Mouse (Mus musculus): ENCODE measurements around the gene Fbn1. TPM values are rescaled to one million over a fixed set of nuclear protein-coding genes. Genes with fewer than 3 reads are reported as not detected.

Gene Fbn1
- 28.9 and 33.6 TPM in 2 replicates for polyA plus RNA-seq (2014; fragmentation: Nextera tagmentation; extraction: Ambion mirVana)

- Histone ChIP-seq H3K27ac (replicated peaks in 1 of 2; ENCODE audit: control insufficient read depth in 1 of 2, insufficient read depth in 1 of 2, low read depth in 2 of 2, low read length in 2 of 2) (peak within 1 kb of the TSS; percentile 73 to 89), H3K9me3 (ENCODE audit: control insufficient read depth, low read length) (no peaks in the 10 kb centered on the region), H3K9ac (ENCODE audit: low read length) (peak within 1 kb of the TSS; percentile 73), H3K4me1 (ENCODE audit: control insufficient read depth in 2 of 2, insufficient read depth in 2 of 2, low read length in 2 of 2) (peaks cover 5 to 6% of the 10 kb centered on the region in 2 experiments), H3K36me3 (ENCODE audit: control insufficient read depth, insufficient read depth, low read length) (peaks cover 3% of the 10 kb centered on the region; the same call in 1 of the 2 replicates), H3K4me2 (ENCODE audit: low read length) (peak within 1 kb of the TSS; percentile 95), H3K4me3 (ENCODE audit: control insufficient read depth in 1 of 2, insufficient read depth in 1 of 2, low read depth in 1 of 2, low read length in 2 of 2) (peak within 1 kb of the TSS; percentile 67 to 83), H3K27me3 (ENCODE audit: control insufficient read depth, insufficient read depth, low read length) (0 out of 2 replicates have a peak, but pooled peaks cover 5% of the 10 kb centered on the region)
- no peak for ATAC-seq (ENCODE audit: insufficient number of reproducible peaks, insufficient read depth, low FRiP score, low read depth)
- WGBS: 81% methylated on average over 4 of the region's 4 CpGs
These were observed at the start of gene Fbn1 for GRCm38 (mm10) chr2:125507893-125508292. TSS of gene Fbn1 (minus strand) at chr2:125507993.

- no peak overlapping the region for H3K4me2 ChIP-seq (ENCODE audit: low read length)
- ATAC-seq (ENCODE audit: insufficient number of reproducible peaks, insufficient read depth, low FRiP score, low read depth): no peak
- H3K9me3 ChIP-seq (ENCODE audit: control insufficient read depth, low read length): no peaks in the 10 kb centered on the region
- no peaks in the 10 kb centered on the region for H3K27me3 ChIP-seq (ENCODE audit: control insufficient read depth, insufficient read depth, low read length)
- 0 out of 4 replicates have a peak, but pooled peaks cover 2 to 3% of the 10 kb centered on the region in 2 experiments for H3K4me1 ChIP-seq (ENCODE audit: control insufficient read depth in 2 of 2, insufficient read depth in 2 of 2, low read length in 2 of 2)
- H3K36me3 ChIP-seq (ENCODE audit: control insufficient read depth, insufficient read depth, low read length): no peaks in the 10 kb centered on the region
- WGBS: 72% methylated on average over 6 of the region's 6 CpGs
- H3K9ac ChIP-seq (ENCODE audit: low read length): no peak overlapping the region
- no peak overlapping the region for H3K4me3 ChIP-seq (ENCODE audit: control insufficient read depth in 1 of 2, insufficient read depth in 1 of 2, low read depth in 1 of 2, low read length in 2 of 2)
- H3K27ac ChIP-seq (replicated peaks in 1 of 2; ENCODE audit: control insufficient read depth in 1 of 2, insufficient read depth in 1 of 2, low read depth in 2 of 2, low read length in 2 of 2): no peak overlapping the region
These were observed 48.0 kb upstream of the Fbn1 start for GRCm38 (mm10) chr2:125555830-125556229.

- no peak for ATAC-seq (ENCODE audit: insufficient number of reproducible peaks, insufficient read depth, low FRiP score, low read depth)
- no peaks in the 10 kb centered on the region for H3K9me3 ChIP-seq (ENCODE audit: control insufficient read depth, low read length)
- no peaks in the 10 kb centered on the region for H3K36me3 ChIP-seq (ENCODE audit: control insufficient read depth, insufficient read depth, low read length)
- H3K4me3 ChIP-seq (ENCODE audit: control insufficient read depth in 1 of 2, insufficient read depth in 1 of 2, low read depth in 1 of 2, low read length in 2 of 2): no peak overlapping the region
- H3K27me3 ChIP-seq (ENCODE audit: control insufficient read depth, insufficient read depth, low read length): no peaks in the 10 kb centered on the region
- H3K4me1 ChIP-seq (ENCODE audit: control insufficient read depth in 2 of 2, insufficient read depth in 2 of 2, low read length in 2 of 2): no peaks in the 10 kb centered on the region
- no peak overlapping the region for H3K27ac ChIP-seq (replicated peaks in 1 of 2; ENCODE audit: control insufficient read depth in 1 of 2, insufficient read depth in 1 of 2, low read depth in 2 of 2, low read length in 2 of 2)
- no peak overlapping the region for H3K4me2 ChIP-seq (ENCODE audit: low read length)
- H3K9ac ChIP-seq (ENCODE audit: low read length): no peak overlapping the region
- WGBS: 43% methylated on average over 1 of the region's 1 CpGs
These were observed 41.2 kb upstream of the Fbn1 start for GRCm38 (mm10) chr2:125548806-125549578.

- H3K9me3 ChIP-seq (ENCODE audit: control insufficient read depth, low read length): no peaks in the 10 kb centered on the region
- no peak overlapping the region for H3K4me3 ChIP-seq (ENCODE audit: control insufficient read depth in 1 of 2, insufficient read depth in 1 of 2, low read depth in 1 of 2, low read length in 2 of 2)
- no peak overlapping the region for H3K27ac ChIP-seq (replicated peaks in 1 of 2; ENCODE audit: control insufficient read depth in 1 of 2, insufficient read depth in 1 of 2, low read depth in 2 of 2, low read length in 2 of 2)
- H3K4me1 ChIP-seq (ENCODE audit: control insufficient read depth in 2 of 2, insufficient read depth in 2 of 2, low read length in 2 of 2): no peaks in the 10 kb centered on the region
- no peak for ATAC-seq (ENCODE audit: insufficient number of reproducible peaks, insufficient read depth, low FRiP score, low read depth)
- no peaks in the 10 kb centered on the region for H3K27me3 ChIP-seq (ENCODE audit: control insufficient read depth, insufficient read depth, low read length)
- whole genome bisulfite sequencing: 75% methylated on average over 3 of the region's 3 CpGs
- no peak overlapping the region for H3K9ac ChIP-seq (ENCODE audit: low read length)
- H3K36me3 ChIP-seq (ENCODE audit: control insufficient read depth, insufficient read depth, low read length): no peaks in the 10 kb centered on the region
- no peak overlapping the region for H3K4me2 ChIP-seq (ENCODE audit: low read length)
These were observed 37.2 kb upstream of the Fbn1 start for GRCm38 (mm10) chr2:125544986-125545385.

GRCm38 (mm10) chr2:125543646-125544045 lies 35.9 kb upstream of the Fbn1 start:
- WGBS: 51% methylated on average over 1 of the region's 1 CpGs
- H3K27me3 ChIP-seq (ENCODE audit: control insufficient read depth, insufficient read depth, low read length): no peaks in the 10 kb centered on the region
- no peak overlapping the region for H3K4me3 ChIP-seq (ENCODE audit: control insufficient read depth in 1 of 2, insufficient read depth in 1 of 2, low read depth in 1 of 2, low read length in 2 of 2)
- H3K27ac ChIP-seq (replicated peaks in 1 of 2; ENCODE audit: control insufficient read depth in 1 of 2, insufficient read depth in 1 of 2, low read depth in 2 of 2, low read length in 2 of 2): no peak overlapping the region
- no peaks in the 10 kb centered on the region for H3K9me3 ChIP-seq (ENCODE audit: control insufficient read depth, low read length)
- no peaks in the 10 kb centered on the region for H3K4me1 ChIP-seq (ENCODE audit: control insufficient read depth in 2 of 2, insufficient read depth in 2 of 2, low read length in 2 of 2)
- H3K36me3 ChIP-seq (ENCODE audit: control insufficient read depth, insufficient read depth, low read length): no peaks in the 10 kb centered on the region
- H3K4me2 ChIP-seq (ENCODE audit: low read length): no peak overlapping the region
- H3K9ac ChIP-seq (ENCODE audit: low read length): no peak overlapping the region
- no peak for ATAC-seq (ENCODE audit: insufficient number of reproducible peaks, insufficient read depth, low FRiP score, low read depth)

GRCm38 (mm10) chr2:125541451-125541850 lies 33.7 kb upstream of the Fbn1 start:
- no peak for ATAC-seq (ENCODE audit: insufficient number of reproducible peaks, insufficient read depth, low FRiP score, low read depth)
- H3K9me3 ChIP-seq (ENCODE audit: control insufficient read depth, low read length): no peaks in the 10 kb centered on the region
- WGBS: 60% methylated on average over 7 of the region's 7 CpGs
- H3K4me3 ChIP-seq (ENCODE audit: control insufficient read depth in 1 of 2, insufficient read depth in 1 of 2, low read depth in 1 of 2, low read length in 2 of 2): no peak overlapping the region
- H3K27ac ChIP-seq (replicated peaks in 1 of 2; ENCODE audit: control insufficient read depth in 1 of 2, insufficient read depth in 1 of 2, low read depth in 2 of 2, low read length in 2 of 2): no peak overlapping the region
- H3K36me3 ChIP-seq (ENCODE audit: control insufficient read depth, insufficient read depth, low read length): no peaks in the 10 kb centered on the region
- no peaks in the 10 kb centered on the region for H3K27me3 ChIP-seq (ENCODE audit: control insufficient read depth, insufficient read depth, low read length)
- no peak overlapping the region for H3K9ac ChIP-seq (ENCODE audit: low read length)
- H3K4me2 ChIP-seq (ENCODE audit: low read length): no peak overlapping the region
- H3K4me1 ChIP-seq (ENCODE audit: control insufficient read depth in 2 of 2, insufficient read depth in 2 of 2, low read length in 2 of 2): no peaks in the 10 kb centered on the region

- Histone ChIP-seq H3K4me1 (ENCODE audit: control insufficient read depth in 2 of 2, insufficient read depth in 2 of 2, low read length in 2 of 2) (no peaks in the 10 kb centered on the region), H3K9me3 (ENCODE audit: control insufficient read depth, low read length) (no peaks in the 10 kb centered on the region), H3K36me3 (ENCODE audit: control insufficient read depth, insufficient read depth, low read length) (no peaks in the 10 kb centered on the region), H3K4me3 (ENCODE audit: control insufficient read depth in 1 of 2, insufficient read depth in 1 of 2, low read depth in 1 of 2, low read length in 2 of 2) (no peak overlapping the region), H3K27me3 (ENCODE audit: control insufficient read depth, insufficient read depth, low read length) (no peaks in the 10 kb centered on the region), H3K9ac (ENCODE audit: low read length) (no peak overlapping the region), H3K27ac (replicated peaks in 1 of 2; ENCODE audit: control insufficient read depth in 1 of 2, insufficient read depth in 1 of 2, low read depth in 2 of 2, low read length in 2 of 2) (no peak overlapping the region), H3K4me2 (ENCODE audit: low read length) (no peak overlapping the region)
- no peak for ATAC-seq (ENCODE audit: insufficient number of reproducible peaks, insufficient read depth, low FRiP score, low read depth)
- WGBS: 69% methylated on average over 7 of the region's 7 CpGs
These were observed 32.8 kb upstream of the Fbn1 start for GRCm38 (mm10) chr2:125540579-125540978.

GRCm38 (mm10) chr2:125539640-125540039 lies 31.8 kb upstream of the Fbn1 start:
- Histone ChIP-seq H3K9me3 (ENCODE audit: control insufficient read depth, low read length) (no peaks in the 10 kb centered on the region), H3K4me3 (ENCODE audit: control insufficient read depth in 1 of 2, insufficient read depth in 1 of 2, low read depth in 1 of 2, low read length in 2 of 2) (no peak overlapping the region), H3K9ac (ENCODE audit: low read length) (no peak overlapping the region), H3K4me2 (ENCODE audit: low read length) (no peak overlapping the region), H3K27me3 (ENCODE audit: control insufficient read depth, insufficient read depth, low read length) (no peaks in the 10 kb centered on the region), H3K27ac (replicated peaks in 1 of 2; ENCODE audit: control insufficient read depth in 1 of 2, insufficient read depth in 1 of 2, low read depth in 2 of 2, low read length in 2 of 2) (no peak overlapping the region), H3K36me3 (ENCODE audit: control insufficient read depth, insufficient read depth, low read length) (no peaks in the 10 kb centered on the region), H3K4me1 (ENCODE audit: control insufficient read depth in 2 of 2, insufficient read depth in 2 of 2, low read length in 2 of 2) (no peaks in the 10 kb centered on the region)
- WGBS: 78% methylated on average over 3 of the region's 3 CpGs
- ATAC-seq (ENCODE audit: insufficient number of reproducible peaks, insufficient read depth, low FRiP score, low read depth): no peak
